Mouse (Mus musculus) MEL (cell line): ENCODE data around the gene Naif1. TPM values are rescaled to one million over a fixed set of nuclear protein-coding genes. Genes with fewer than 3 reads are reported as not detected.

ENCODE experiments used
- DNase-seq: peaks from one replicate; pipeline ENCODE4 v3.0.0; 2011; ENCODE audit warnings: low read depth, low spot score
- H3K27ac ChIP-seq: 2 replicates; pipeline ENCODE4 v1.5.1; 2012; ENCODE audit warnings: low read depth, mild to moderate bottlenecking, control low read depth, low read length, moderate library complexity; ENCODE audit not compliant: control insufficient read depth
- H3K27me3 ChIP-seq, 2 experiments: fragments of 150-350 bp in 1 of 2; sonication (generic) in 1 of 2; 2 replicates each; pipeline ENCODE4 v1.6.1; 2012; ENCODE audit warnings: low read length in 2 of 2, mild to moderate bottlenecking in 2 of 2, improper control_type of control experiment in 1 of 2, moderate library complexity in 1 of 2; ENCODE audit not compliant: insufficient read depth in 2 of 2, control insufficient read depth in 1 of 2
- H3K36me3 ChIP-seq, 2 experiments: 2 replicates each; pipeline ENCODE4 v1.6.1; 2012 to 2014; ENCODE audit warnings: low read length in 2 of 2, improper control_type of control experiment in 1 of 2, inconsistent platforms in 1 of 2, mild to moderate bottlenecking in 1 of 2; ENCODE audit not compliant: insufficient read depth in 2 of 2, control insufficient read depth in 1 of 2
- H3K4me1 ChIP-seq, 2 experiments: fragments of 150-350 bp in 1 of 2; sonication (generic) in 1 of 2; 2 replicates each; pipeline ENCODE4 v1.6.1; 2012; ENCODE audit warnings: low read length in 2 of 2, improper control_type of control experiment in 1 of 2, mild to moderate bottlenecking in 1 of 2; ENCODE audit not compliant: insufficient read depth in 2 of 2, control insufficient read depth in 1 of 2
- H3K4me3 ChIP-seq, 2 experiments: fragments of 150-350 bp in 1 of 2; sonication (generic) in 1 of 2; 2 replicates each; pipeline ENCODE4 v1.5.1; 2012; ENCODE audit warnings: low read depth in 2 of 2, low read length in 2 of 2, mild to moderate bottlenecking in 2 of 2, moderate library complexity in 2 of 2, control low read depth in 1 of 2, improper control_type of control experiment in 1 of 2; ENCODE audit not compliant: control insufficient read depth in 1 of 2, insufficient read depth in 1 of 2
- H3K79me2 ChIP-seq: 2 replicates; pipeline ENCODE4 v1.6.1; 2012; ENCODE audit warnings: mild to moderate bottlenecking, low read length, moderate library complexity; ENCODE audit not compliant: control insufficient read depth, poor library complexity, insufficient read depth
- H3K9ac ChIP-seq: 2 replicates; pipeline ENCODE4 v1.6.1; 2012; ENCODE audit warnings: low read depth, mild to moderate bottlenecking, control low read depth, low read length, moderate library complexity; ENCODE audit not compliant: control insufficient read depth, poor library complexity, severe bottlenecking
- H3K9me3 ChIP-seq: fragments of 150-350 bp; sonication (generic); replicated peaks from 2 replicates; pipeline ENCODE4 v1.6.1; 2012; ENCODE audit warnings: mild to moderate bottlenecking, low read length, improper control_type of control experiment, moderate library complexity; ENCODE audit not compliant: insufficient read depth
- CHD1 ChIP-seq: IDR thresholded peaks from 2 replicates; pipeline ENCODE4 v1.6.1; 2012; ENCODE audit warnings: low read depth, mild to moderate bottlenecking, inconsistent platforms, low read length, improper control_type of control experiment
- EP300 ChIP-seq, 2 experiments: IDR thresholded peaks; 2 replicates each; pipeline ENCODE4 v1.6.1; 2011; ENCODE audit warnings: improper control_type of control experiment in 2 of 2, low read length in 2 of 2, low read depth in 1 of 2, mild to moderate bottlenecking in 1 of 2
- GATA1 ChIP-seq: IDR thresholded peaks from 2 replicates; pipeline ENCODE4 v1.6.1; 2011; ENCODE audit warnings: low read depth, low read length, improper control_type of control experiment
- JUND ChIP-seq: IDR thresholded peaks from 2 replicates; pipeline ENCODE4 v1.6.1; 2011; ENCODE audit warnings: low read depth, mild to moderate bottlenecking, improper control_type of control experiment, low read length
- MAFK ChIP-seq: IDR thresholded peaks from 2 replicates; pipeline ENCODE4 v1.6.1; 2011; ENCODE audit warnings: low read depth, mild to moderate bottlenecking, low read length, improper control_type of control experiment, borderline replicate concordance
- MAX ChIP-seq: IDR thresholded peaks from 2 replicates; pipeline ENCODE4 v1.6.1; 2011; ENCODE audit warnings: low read length, improper control_type of control experiment
- MAZ ChIP-seq: IDR thresholded peaks from 2 replicates; pipeline ENCODE4 v1.6.1; 2012; ENCODE audit warnings: low read depth, mild to moderate bottlenecking, inconsistent platforms, low read length, improper control_type of control experiment
- MYB ChIP-seq: IDR thresholded peaks from 2 replicates; pipeline ENCODE4 v1.6.1; 2011; ENCODE audit warnings: mild to moderate bottlenecking, low read depth, low read length, improper control_type of control experiment
- POLR2A ChIP-seq, 2 experiments: IDR thresholded peaks; 2 replicates each; pipeline ENCODE4 v1.6.1; 2011 to 2012; ENCODE audit warnings: low read length in 2 of 2, mild to moderate bottlenecking in 2 of 2, control low read depth in 1 of 2, improper control_type of control experiment in 1 of 2, low read depth in 1 of 2, moderate library complexity in 1 of 2; ENCODE audit not compliant: control insufficient read depth in 1 of 2, insufficient read depth in 1 of 2, poor library complexity in 1 of 2
- POLR2AphosphoS2 ChIP-seq: IDR thresholded peaks from 2 replicates; pipeline ENCODE4 v1.6.1; 2011; ENCODE audit warnings: low read length, improper control_type of control experiment
- RAD21 ChIP-seq: IDR thresholded peaks from 2 replicates; pipeline ENCODE4 v1.6.1; 2011; ENCODE audit warnings: mild to moderate bottlenecking, low read depth, low read length, improper control_type of control experiment
- SIN3A ChIP-seq: IDR thresholded peaks from 2 replicates; pipeline ENCODE4 v1.6.1; 2012; ENCODE audit warnings: low read length, improper control_type of control experiment, inconsistent platforms
- TBP ChIP-seq: IDR thresholded peaks from 2 replicates; pipeline ENCODE4 v1.8.0; 2011; ENCODE audit warnings: low read depth, low read length, improper control_type of control experiment
- UBTF ChIP-seq: IDR thresholded peaks from 2 replicates; pipeline ENCODE4 v1.6.1; 2012; ENCODE audit warnings: low read depth, mild to moderate bottlenecking, inconsistent platforms, low read length, improper control_type of control experiment, moderate library complexity, borderline replicate concordance; ENCODE audit not compliant: insufficient read depth
- USF2 ChIP-seq, 2 experiments: IDR thresholded peaks; 2 replicates each; pipeline ENCODE4 v1.6.1; 2011 to 2012; ENCODE audit warnings: improper control_type of control experiment in 2 of 2, low read length in 2 of 2, borderline replicate concordance in 1 of 2, inconsistent platforms in 1 of 2, low read depth in 1 of 2, mild to moderate bottlenecking in 1 of 2; ENCODE audit not compliant: insufficient read depth in 1 of 2
- ZMIZ1 ChIP-seq: IDR thresholded peaks from 2 replicates; pipeline ENCODE4 v1.6.1; 2012; ENCODE audit warnings: low read depth, mild to moderate bottlenecking, inconsistent platforms, low read length, improper control_type of control experiment, moderate library complexity
- polyA plus RNA-seq, 2 experiments: library from polyadenylated mRNA; stranded (reverse) in 1 of 2; unstranded in 1 of 2; fragments of >175 nt in 1 of 2; fragments of >200 nt in 1 of 2; gene quantifications; 2 replicates each; pipeline versions ENCODE4 v1.2.1 to v1.2.4; 2012; ENCODE audit warnings: low replicate concordance in 2 of 2, low read depth in 1 of 2; ENCODE audit not compliant: insufficient read length in 2 of 2, insufficient read depth in 1 of 2, missing spikeins in 1 of 2
- total RNA-seq: library from RNA; depleted of rRNA; stranded (reverse); fragments of 300-350 nt; gene quantifications from 2 replicates; pipeline ENCODE4 v1.2.3, GENCODE M21; 2012

Naif1 gene
- total and polyA plus RNA-seq, 3 experiments, result 4.9 to 8.5 TPM; not detected in 1

GRCm38 (mm10) chr2:32439177-32439576, 11.1 kb upstream of the Naif1 start:
- no peak for DNase-seq
- Histone ChIP-seq H3K79me2 (peaks cover 52% of the 10 kb centered on the region), H3K27ac (no peak overlapping the region), H3K36me3 (peaks cover under 1% of the 10 kb centered on the region in 2 experiments; a peak in 2 of 4 replicates), H3K4me3 (no peak overlapping the region), H3K27me3 (no peaks in the 10 kb centered on the region), H3K9me3 (no peaks in the 10 kb centered on the region), H3K9ac (no peak overlapping the region), H3K4me1 (peaks cover 0 to under 1% of the 10 kb centered on the region in 2 experiments; a peak in 1 of 4 replicates)
- no peak for TF ChIP-seq MAZ
- TF ChIP-seq CHD1, result no peak
- TF ChIP-seq MAX, result no peak
- TF ChIP-seq JUND, result no peak
- TF ChIP-seq RAD21, result no peak
- no peak for TF ChIP-seq EP300 (IDR thresholded peaks at IDR 0.05; ENCODE audit: low read depth in 1 of 2, low read length in 2 of 2)
- TF ChIP-seq POLR2A (IDR thresholded peaks at IDR 0.05; ENCODE audit: control insufficient read depth in 1 of 2, insufficient read depth in 1 of 2, low read depth in 1 of 2, low read length in 2 of 2, poor library complexity in 1 of 2), result no peak
- TF ChIP-seq USF2 (IDR thresholded peaks at IDR 0.05; ENCODE audit: borderline replicate concordance in 1 of 2, insufficient read depth in 1 of 2, low read depth in 1 of 2, low read length in 2 of 2), result no peak
- no peak for TF ChIP-seq POLR2AphosphoS2
- TF ChIP-seq UBTF, result no peak
- no peak for TF ChIP-seq GATA1

- Histone ChIP-seq H3K79me2 (peaks cover 54% of the 10 kb centered on the region), H3K4me3 (no peak overlapping the region), H3K36me3 (peaks cover 4 to 10% of the 10 kb centered on the region in 2 experiments), H3K9ac (no peak overlapping the region), H3K27ac (no peak overlapping the region), H3K27me3 (no peaks in the 10 kb centered on the region), H3K4me1 (peaks cover 2 to 5% of the 10 kb centered on the region in 2 experiments; a peak in 2 of 4 replicates), H3K9me3 (no peaks in the 10 kb centered on the region)
- DNase-seq, result no peak
- no peak for TF ChIP-seq MYB
- TF ChIP-seq SIN3A, result no peak
- no peak for TF ChIP-seq MAZ
- no peak for TF ChIP-seq TBP
- TF ChIP-seq MAFK, result no peak
- no peak for TF ChIP-seq ZMIZ1
Measured at GRCm38 (mm10) chr2:32440164-32440563, 10.1 kb upstream of the Naif1 start.

GRCm38 (mm10) chr2:32440632-32441031, 9.6 kb upstream of the Naif1 start:
- no peak for TF ChIP-seq EP300 (IDR thresholded peaks at IDR 0.05; ENCODE audit: low read depth in 1 of 2, low read length in 2 of 2)
- Histone ChIP-seq H3K36me3 (peaks cover 4 to 10% of the 10 kb centered on the region in 2 experiments), H3K79me2 (peaks cover 54% of the 10 kb centered on the region), H3K27me3 (no peaks in the 10 kb centered on the region), H3K4me3 (no peak overlapping the region), H3K27ac (no peak overlapping the region), H3K4me1 (peaks cover 2 to 5% of the 10 kb centered on the region in 2 experiments; a peak in 2 of 4 replicates), H3K9ac (no peak overlapping the region), H3K9me3 (no peaks in the 10 kb centered on the region)
- DNase-seq, result no peak
